Mouse (Mus musculus): ENCODE results near the gene BC005624. TPM values are rescaled to one million over a fixed set of nuclear protein-coding genes. Genes with fewer than 3 reads are reported as not detected.

BC005624 gene
- polyA plus RNA-seq, 1 experiment from 2014 or later: 46.9 TPM

- peak; percentile 51 for ATAC-seq (ENCODE audit: insufficient number of reproducible peaks, insufficient read depth, low FRiP score, low read depth)
- Histone ChIP-seq H3K4me2 (replicated peaks; ENCODE audit: low read depth, low read length) (peak within 1 kb of the TSS; percentile 40), H3K4me1 (ENCODE audit: control insufficient read depth, insufficient read depth, low read length) (peaks cover 15% of the 10 kb centered on the region; the same call in 1 of the 2 replicates), H3K27me3 (ENCODE audit: control insufficient read depth, insufficient read depth, low read length) (no peaks in the 10 kb centered on the region), H3K27ac (ENCODE audit: low read length) (no peak within 1 kb of the TSS), H3K36me3 (ENCODE audit: control insufficient read depth, insufficient read depth, low read length) (no peaks in the 10 kb centered on the region), H3K4me3 (ENCODE audit: low read depth, low read length) (peak within 1 kb of the TSS; percentile 10; the same call in 1 of the 2 replicates), H3K9ac (replicated peaks; ENCODE audit: low read depth, low read length) (no peak within 1 kb of the TSS), H3K9me3 (ENCODE audit: control insufficient read depth, low read depth, low read length) (no peaks in the 10 kb centered on the region)
- 2% methylated on average over 23 of the region's 23 CpGs for WGBS
Observed at GRCm38 (mm10) chr2:30929483-30930045, 52.4 kb downstream of the BC005624 start, which contains the start of gene Ptges. Gene Ptges, minus strand, starts transcription at chr2:30929863.

GRCm38 (mm10) chr2:30928893-30929482 is 53.0 kb downstream of the BC005624 start:
- peak; percentile 57; the same call in 1 of the 2 replicates for ATAC-seq (ENCODE audit: insufficient number of reproducible peaks, insufficient read depth, low FRiP score, low read depth)
- Histone ChIP-seq H3K4me1 (ENCODE audit: control insufficient read depth, insufficient read depth, low read length) (peaks cover 15% of the 10 kb centered on the region; the same call in 1 of the 2 replicates), H3K4me3 (ENCODE audit: low read depth, low read length) (no peak overlapping the region; the same call in 1 of the 2 replicates), H3K27me3 (ENCODE audit: control insufficient read depth, insufficient read depth, low read length) (no peaks in the 10 kb centered on the region), H3K9me3 (ENCODE audit: control insufficient read depth, low read depth, low read length) (no peaks in the 10 kb centered on the region), H3K27ac (ENCODE audit: low read length) (no peak overlapping the region), H3K36me3 (ENCODE audit: control insufficient read depth, insufficient read depth, low read length) (no peaks in the 10 kb centered on the region), H3K9ac (replicated peaks; ENCODE audit: low read depth, low read length) (no peak overlapping the region), H3K4me2 (replicated peaks; ENCODE audit: low read depth, low read length) (peak overlapping the region; percentile 40)
- 25% methylated on average over 12 of the region's 12 CpGs for WGBS

- 0 out of 2 replicates have a peak overlapping the region, but pooled peaks have one; percentile 16 for H3K27ac ChIP-seq (ENCODE audit: low read length)
- no peak overlapping the region for H3K9ac ChIP-seq (replicated peaks; ENCODE audit: low read depth, low read length)
- WGBS: 23% methylated on average over 14 of the region's 14 CpGs
- H3K9me3 ChIP-seq (ENCODE audit: control insufficient read depth, low read depth, low read length): no peaks in the 10 kb centered on the region
- H3K36me3 ChIP-seq (ENCODE audit: control insufficient read depth, insufficient read depth, low read length): no peaks in the 10 kb centered on the region
- peak; percentile 56; the same call in 1 of the 2 replicates for ATAC-seq (ENCODE audit: insufficient number of reproducible peaks, insufficient read depth, low FRiP score, low read depth)
- no peaks in the 10 kb centered on the region for H3K27me3 ChIP-seq (ENCODE audit: control insufficient read depth, insufficient read depth, low read length)
- no peak overlapping the region for H3K4me2 ChIP-seq (replicated peaks; ENCODE audit: low read depth, low read length)
- H3K4me1 ChIP-seq (ENCODE audit: control insufficient read depth, insufficient read depth, low read length): peaks cover 15% of the 10 kb centered on the region; the same call in 1 of the 2 replicates
- no peak overlapping the region for H3K4me3 ChIP-seq (ENCODE audit: low read depth, low read length)
Observed at GRCm38 (mm10) chr2:30927844-30928628, 54.0 kb downstream of the BC005624 start.

- Histone ChIP-seq H3K9me3 (ENCODE audit: control insufficient read depth, low read depth, low read length) (no peaks in the 10 kb centered on the region), H3K4me1 (ENCODE audit: control insufficient read depth, insufficient read depth, low read length) (peaks cover 15% of the 10 kb centered on the region; the same call in 1 of the 2 replicates), H3K4me2 (replicated peaks; ENCODE audit: low read depth, low read length) (no peak overlapping the region), H3K27ac (ENCODE audit: low read length) (peak overlapping the region; percentile 44; the same call in 1 of the 2 replicates), H3K36me3 (ENCODE audit: control insufficient read depth, insufficient read depth, low read length) (no peaks in the 10 kb centered on the region), H3K4me3 (ENCODE audit: low read depth, low read length) (no peak overlapping the region), H3K9ac (replicated peaks; ENCODE audit: low read depth, low read length) (no peak overlapping the region), H3K27me3 (ENCODE audit: control insufficient read depth, insufficient read depth, low read length) (no peaks in the 10 kb centered on the region)
- WGBS: 55% methylated on average over 9 of the region's 9 CpGs
- no peak for ATAC-seq (ENCODE audit: insufficient number of reproducible peaks, insufficient read depth, low FRiP score, low read depth)
Observed at GRCm38 (mm10) chr2:30927151-30927781, 54.7 kb downstream of the BC005624 start.

GRCm38 (mm10) chr2:30926381-30926780 is 55.6 kb downstream of the BC005624 start:
- no peak overlapping the region for H3K9ac ChIP-seq (replicated peaks; ENCODE audit: low read depth, low read length)
- no peaks in the 10 kb centered on the region for H3K27me3 ChIP-seq (ENCODE audit: control insufficient read depth, insufficient read depth, low read length)
- ATAC-seq (ENCODE audit: insufficient number of reproducible peaks, insufficient read depth, low FRiP score, low read depth): no peak
- peaks cover 15% of the 10 kb centered on the region; the same call in 1 of the 2 replicates for H3K4me1 ChIP-seq (ENCODE audit: control insufficient read depth, insufficient read depth, low read length)
- H3K9me3 ChIP-seq (ENCODE audit: control insufficient read depth, low read depth, low read length): no peaks in the 10 kb centered on the region
- H3K27ac ChIP-seq (ENCODE audit: low read length): no peak overlapping the region; the same call in 1 of the 2 replicates
- H3K36me3 ChIP-seq (ENCODE audit: control insufficient read depth, insufficient read depth, low read length): no peaks in the 10 kb centered on the region
- 56% methylated on average over 4 of the region's 4 CpGs for WGBS
- no peak overlapping the region for H3K4me3 ChIP-seq (ENCODE audit: low read depth, low read length)
- no peak overlapping the region for H3K4me2 ChIP-seq (replicated peaks; ENCODE audit: low read depth, low read length)

GRCm38 (mm10) chr2:30925181-30925580 is 56.8 kb downstream of the BC005624 start:
- ATAC-seq (ENCODE audit: insufficient number of reproducible peaks, insufficient read depth, low FRiP score, low read depth): no peak
- WGBS: 79% methylated on average over 4 of the region's 4 CpGs
- Histone ChIP-seq H3K9me3 (ENCODE audit: control insufficient read depth, low read depth, low read length) (no peaks in the 10 kb centered on the region), H3K27ac (ENCODE audit: low read length) (no peak overlapping the region), H3K4me1 (ENCODE audit: control insufficient read depth, insufficient read depth, low read length) (peaks cover 15% of the 10 kb centered on the region; the same call in 1 of the 2 replicates), H3K36me3 (ENCODE audit: control insufficient read depth, insufficient read depth, low read length) (no peaks in the 10 kb centered on the region), H3K27me3 (ENCODE audit: control insufficient read depth, insufficient read depth, low read length) (no peaks in the 10 kb centered on the region), H3K4me3 (ENCODE audit: low read depth, low read length) (no peak overlapping the region), H3K9ac (replicated peaks; ENCODE audit: low read depth, low read length) (no peak overlapping the region), H3K4me2 (replicated peaks; ENCODE audit: low read depth, low read length) (no peak overlapping the region)

GRCm38 (mm10) chr2:30923099-30923498 is 58.9 kb downstream of the BC005624 start:
- no peak overlapping the region for H3K4me3 ChIP-seq (ENCODE audit: low read depth, low read length)
- 0 out of 2 replicates have a peak, but pooled peaks cover 13% of the 10 kb centered on the region for H3K4me1 ChIP-seq (ENCODE audit: control insufficient read depth, insufficient read depth, low read length)
- no peaks in the 10 kb centered on the region for H3K9me3 ChIP-seq (ENCODE audit: control insufficient read depth, low read depth, low read length)
- no peak overlapping the region for H3K4me2 ChIP-seq (replicated peaks; ENCODE audit: low read depth, low read length)
- WGBS: 68% methylated on average over 3 of the region's 3 CpGs
- H3K27me3 ChIP-seq (ENCODE audit: control insufficient read depth, insufficient read depth, low read length): no peaks in the 10 kb centered on the region
- H3K27ac ChIP-seq (ENCODE audit: low read length): no peak overlapping the region
- no peaks in the 10 kb centered on the region for H3K36me3 ChIP-seq (ENCODE audit: control insufficient read depth, insufficient read depth, low read length)
- no peak overlapping the region for H3K9ac ChIP-seq (replicated peaks; ENCODE audit: low read depth, low read length)
- no peak for ATAC-seq (ENCODE audit: insufficient number of reproducible peaks, insufficient read depth, low FRiP score, low read depth)
